Mouse (Mus musculus) layer of hippocampus, postnatal 10 days (tissue): ENCODE results near the gene Nudt6. TPM values are rescaled to one million over a fixed set of nuclear protein-coding genes. Genes with fewer than 3 reads are reported as not detected.

Source experiments
- DNase-seq, 2 experiments: peaks; one replicate each; pipeline ENCODE4 v3.0.0; 2021; ENCODE audit warnings: low spot score in 2 of 2
- long read RNA-seq: library from polyadenylated mRNA; stranded (forward); transcript quantifications from one replicate; pipeline ENCODE4 v2.0.0, GENCODE M21; 2023
- total RNA-seq, 2 experiments: library from RNA; stranded (reverse); gene quantifications; 2 replicates each; pipeline ENCODE4 v1.2.3; 2021

Gene Nudt6
- total RNA-seq: 1 to 10 TPM; 5.3 to 8.0 TPM
- long read RNA-seq, partial matches to known transcripts: 1 of 17 reads
- long read RNA-seq, other reads (novel, unspliced or antisense): 9 of 17 reads

GRCm38 (mm10) chr3:37420072-37420471, at the start of gene Nudt6:
Gene Nudt6, minus strand, starts transcription at chr3:37420211.
- peak; percentile 93 to 95 for DNase-seq

GRCm38 (mm10) chr3:37469353-37469752, 49.3 kb upstream of the Nudt6 start:
- DNase-seq: no peak

- DNase-seq: peak in 1 of 2 experiments; percentile 11
Measured at GRCm38 (mm10) chr3:37468170-37468569, 48.2 kb upstream of the Nudt6 start.

GRCm38 (mm10) chr3:37455992-37456391, 36.0 kb upstream of the Nudt6 start:
- no peak for DNase-seq

- no peak for DNase-seq
Measured at GRCm38 (mm10) chr3:37443409-37443808, 23.4 kb upstream of the Nudt6 start.

DNA sequence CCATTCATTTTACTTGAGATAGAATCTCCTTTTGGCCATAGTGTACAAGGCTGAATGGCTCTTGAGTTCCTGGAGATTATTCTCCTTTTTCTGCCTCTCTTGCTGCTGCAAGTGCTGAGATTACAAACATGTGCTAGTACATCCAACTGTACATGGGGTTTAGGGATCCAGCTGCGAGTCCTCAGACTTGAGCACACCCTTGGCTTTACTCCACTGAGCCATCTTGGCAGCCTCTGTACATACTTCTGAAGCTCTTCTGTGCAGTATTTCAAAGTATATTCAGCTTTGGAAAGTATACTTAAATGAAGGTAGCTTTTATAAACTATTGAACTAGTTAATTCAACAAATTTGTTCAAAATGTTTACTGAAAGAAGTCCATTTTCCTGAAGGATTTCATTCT, 19.8 kb upstream of the Nudt6 start:
- no peak for DNase-seq

DNA sequence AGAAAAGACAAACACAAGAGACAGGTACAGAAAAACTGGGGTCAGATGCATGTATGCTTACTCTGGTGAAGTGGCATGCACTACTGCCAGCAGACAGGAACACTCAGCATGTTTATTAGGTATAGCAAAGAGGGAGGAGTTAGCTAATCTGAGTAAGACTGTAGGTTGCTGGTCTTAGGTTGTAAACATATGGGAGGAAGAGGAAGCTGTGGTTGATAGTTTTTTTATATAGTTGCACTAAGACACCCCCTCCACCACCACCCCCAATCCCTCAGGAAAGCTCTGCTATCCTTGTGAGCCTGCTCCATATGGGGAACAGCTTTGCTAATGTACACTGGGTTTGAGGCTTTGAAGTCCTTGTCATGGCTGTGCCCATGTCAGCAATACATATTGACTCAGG, 10.3 kb upstream of the Nudt6 start:
- DNase-seq: no peak

- DNase-seq: no peak
Measured at GRCm38 (mm10) chr3:37426069-37426468, 6.1 kb upstream of the Nudt6 start.

DNA sequence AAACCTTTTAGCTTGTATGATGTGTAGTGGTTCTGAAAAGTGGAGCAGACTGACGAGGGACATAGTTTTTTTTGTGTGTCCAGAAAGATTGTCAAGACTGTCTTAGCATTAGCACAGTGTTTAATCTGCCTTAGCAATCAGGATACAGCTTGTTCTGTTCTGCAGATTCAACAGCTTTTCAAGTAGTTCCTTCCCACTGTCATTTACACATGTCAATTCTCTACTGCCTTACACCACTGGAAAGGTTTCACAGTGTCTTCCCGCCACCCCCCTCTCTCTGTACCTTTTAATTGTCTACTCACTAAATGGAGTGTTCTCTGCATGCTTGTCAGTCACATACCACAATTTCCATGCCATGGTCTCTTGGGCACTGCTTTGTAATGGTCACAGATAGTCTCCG, 1.2 kb upstream of the Nudt6 start:
- DNase-seq: no peak

GRCm38 (mm10) chr3:37420641-37421040, 630 bp upstream of the Nudt6 start:
- peak in 1 of 2 experiments; percentile 40 for DNase-seq

- peak; percentile 94 to 96 for DNase-seq
Measured at GRCm38 (mm10) chr3:37419458-37419991, 486 bp downstream of the Nudt6 start, which contains the start of gene Spata5. Gene Spata5, plus strand, starts transcription at chr3:37419896.

- DNase-seq: peak; percentile 69 to 77
Measured at GRCm38 (mm10) chr3:37418961-37419457, 1.0 kb downstream of the Nudt6 start.

GRCm38 (mm10) chr3:37418341-37418740, 1.7 kb downstream of the Nudt6 start:
- no peak for DNase-seq

GRCm38 (mm10) chr3:37414413-37414960, 5.5 kb downstream of the Nudt6 start:
- DNase-seq: peak; percentile 87 to 90

- DNase-seq: no peak
Measured at GRCm38 (mm10) chr3:37413446-37413845, 6.6 kb downstream of the Nudt6 start.

- DNase-seq: no peak
Measured at GRCm38 (mm10) chr3:37407598-37407997, 12.4 kb downstream of the Nudt6 start.

DNA sequence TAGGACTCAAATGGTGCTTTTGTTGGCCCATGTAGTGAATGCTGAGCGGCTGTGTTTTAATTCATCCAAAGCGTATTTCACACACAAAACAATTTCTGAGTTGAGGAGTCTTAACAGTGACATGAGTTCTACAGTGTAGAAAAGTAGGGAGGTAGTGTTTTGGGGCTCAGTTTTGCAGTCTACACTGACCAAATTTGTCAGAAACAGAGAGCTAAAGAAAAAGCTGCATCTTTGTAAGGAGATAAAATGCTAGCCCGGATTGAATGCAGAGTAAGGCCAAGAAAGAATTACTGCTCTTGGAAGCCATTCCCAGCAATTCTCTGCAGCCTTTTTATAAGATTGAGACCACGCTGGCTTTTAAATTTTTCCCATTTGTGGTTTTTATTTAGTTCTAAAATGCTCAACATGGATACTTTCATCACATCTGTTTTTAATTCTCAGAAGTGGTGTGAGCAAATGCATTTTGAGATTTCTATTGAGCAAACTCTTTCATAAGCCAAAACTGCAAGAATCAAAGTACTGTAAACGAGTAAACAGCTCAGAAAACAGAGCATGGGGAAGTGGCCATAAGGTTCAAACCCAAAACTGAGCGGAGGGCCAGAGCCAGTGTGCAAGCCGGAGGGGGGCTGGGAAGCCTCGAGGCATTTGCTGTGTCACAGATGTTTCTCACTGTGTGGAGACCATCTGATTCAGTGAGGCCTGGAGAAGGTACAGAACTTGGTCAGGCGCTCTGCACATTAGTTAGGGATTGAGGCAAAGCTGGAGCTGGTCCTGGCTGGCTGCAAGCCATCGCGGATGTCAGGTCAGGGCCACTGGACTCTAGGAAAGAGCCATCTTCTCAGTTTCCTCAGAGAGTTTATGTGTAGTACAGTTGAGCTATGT, 18.0 kb downstream of the Nudt6 start:
- DNase-seq: no peak

DNA sequence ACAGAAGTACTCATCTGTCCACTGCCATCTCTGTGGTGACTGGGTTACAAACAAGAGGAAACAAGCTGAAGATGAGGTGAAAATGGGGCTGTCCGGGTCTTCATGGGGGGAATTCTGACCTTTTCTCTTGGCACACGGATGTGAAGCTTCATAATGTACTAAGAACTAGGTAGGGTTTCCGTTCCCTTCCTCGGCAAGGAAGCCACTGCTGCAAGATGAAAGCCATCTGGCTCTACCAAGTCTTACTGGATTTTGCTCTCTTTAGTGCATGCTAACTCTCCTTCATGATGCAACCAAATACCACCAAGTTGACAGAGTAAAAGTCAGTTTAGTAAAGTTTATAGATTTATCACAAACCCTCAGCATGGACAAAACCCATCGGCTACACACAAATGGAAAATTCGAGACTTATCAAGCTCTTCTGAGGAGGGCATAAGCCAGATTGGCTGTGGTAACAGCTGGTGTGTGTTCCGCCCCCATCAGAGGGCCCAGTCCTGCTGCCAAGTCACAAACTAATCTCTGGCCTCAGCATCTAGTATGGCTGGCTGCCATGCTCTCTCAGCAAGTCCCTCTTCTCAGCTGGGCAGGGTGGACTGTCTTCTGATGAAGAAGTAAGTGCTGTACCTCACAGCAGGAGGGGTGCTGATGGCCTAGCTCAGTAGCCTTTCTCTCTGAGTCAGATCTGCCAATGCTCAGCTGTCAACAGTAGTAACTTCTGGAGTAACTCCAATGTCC, 21.2 kb downstream of the Nudt6 start:
- DNase-seq: peak in 1 of 2 experiments; percentile 36

GRCm38 (mm10) chr3:37397646-37398045, 22.4 kb downstream of the Nudt6 start:
- no peak for DNase-seq

DNA sequence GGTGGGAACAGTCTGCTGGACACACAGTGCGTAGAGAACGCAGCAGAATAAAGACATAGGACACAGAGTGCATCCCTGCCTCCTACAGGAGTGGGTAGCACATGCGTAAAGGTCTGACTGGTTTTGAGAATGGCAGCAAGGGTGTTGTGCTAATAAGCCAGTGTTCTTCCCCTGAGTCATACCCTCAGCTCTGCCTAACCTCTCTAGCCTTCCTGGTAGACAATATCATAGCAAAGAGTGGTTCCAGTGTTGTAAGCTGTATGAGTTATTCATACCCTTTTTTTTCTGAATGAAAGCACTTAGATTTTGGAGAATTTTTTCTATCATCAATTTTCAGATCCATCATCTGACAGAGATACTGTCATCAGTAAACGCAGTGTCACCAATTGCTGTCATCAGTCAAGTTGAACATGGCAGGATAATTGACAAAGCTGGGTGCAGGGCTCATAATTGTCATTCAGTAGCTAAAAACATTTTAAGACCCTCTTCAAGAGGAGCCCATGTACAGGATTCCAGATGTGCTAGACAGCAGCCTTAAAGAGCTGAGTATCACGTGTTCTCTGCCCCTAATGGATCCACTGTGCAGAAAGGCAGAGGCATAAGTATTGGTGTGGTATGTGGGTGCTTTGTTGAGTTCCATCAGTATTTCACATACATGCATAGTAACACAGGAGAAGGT, 22.9 kb downstream of the Nudt6 start:
- no peak for DNase-seq

DNA sequence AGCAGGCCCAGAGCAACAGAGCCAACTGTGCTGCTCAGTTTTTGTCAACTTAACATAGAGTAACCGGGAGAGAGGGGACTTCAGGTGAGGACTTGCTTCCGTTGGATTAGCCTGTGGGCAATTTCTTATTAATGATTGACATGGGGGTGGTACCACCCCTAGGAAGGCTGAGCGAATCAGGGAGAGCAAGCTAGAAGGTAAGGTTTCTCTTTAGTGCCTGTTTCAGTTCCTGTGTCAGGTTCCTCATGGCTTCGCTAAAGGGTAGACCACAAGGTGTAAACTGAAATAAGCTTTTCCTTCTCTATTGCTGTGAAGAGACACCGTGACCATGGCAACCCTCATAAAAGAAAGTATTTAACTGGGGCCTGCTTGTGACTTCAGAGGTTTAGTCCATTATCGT, 32.7 kb downstream of the Nudt6 start:
- no peak for DNase-seq
